Comparison of ENCODE assay signal across 8 mouse cellular contexts in the genomic region with DNA sequence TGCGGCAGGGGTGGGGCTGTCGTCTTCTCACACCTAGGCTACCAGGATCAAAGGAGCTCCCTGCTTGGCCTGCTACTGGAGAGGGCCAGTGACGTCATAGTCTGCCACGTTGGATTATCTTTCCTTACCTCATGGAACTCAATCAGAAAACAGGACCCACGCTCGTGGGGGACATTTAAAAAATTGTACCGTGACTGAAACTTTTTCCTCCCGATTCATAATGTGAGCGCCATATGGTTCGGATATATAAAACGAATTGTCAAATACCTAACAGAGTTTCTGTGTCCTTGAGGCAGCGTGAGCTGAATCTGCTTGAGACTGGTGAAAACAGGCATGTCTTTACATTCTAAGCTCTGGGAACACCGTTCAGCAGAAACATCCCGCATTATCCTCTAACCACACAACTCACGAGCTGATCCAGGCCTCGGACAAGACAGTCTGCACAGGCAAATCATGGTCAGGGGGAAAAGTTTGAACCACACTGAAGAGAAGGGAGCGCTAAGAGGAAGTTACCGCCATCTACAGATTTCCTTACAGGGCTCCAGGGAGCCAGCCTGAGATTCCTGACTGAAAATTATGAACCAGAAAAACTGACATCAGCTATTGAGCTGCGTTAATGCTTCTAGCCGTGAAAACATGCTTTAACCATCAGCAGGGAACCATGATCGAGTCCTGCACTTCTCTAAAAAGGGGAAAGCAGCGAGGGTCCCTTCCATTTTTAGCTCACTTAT. TPM values are rescaled to one million over a fixed set of nuclear protein-coding genes. Genes with fewer than 3 reads are reported as not detected.
DNase-seq lines count a peak whose midpoint lies in the region; ATAC-seq and TF ChIP-seq lines count a peak whose summit lies in the region.

No protein-coding gene starts in this region.

- no peak for DNase-seq in heart, adult 18-20 months
- DNase-seq in ZHBTc4 (ENCODE audit: low read depth, low spot score), result peak; percentile 40
- DNase-seq in frontal cortex, postnatal 36 days (ENCODE audit: low spot score in 2 of 2), result peak; percentile 52 to 59
- no peak for DNase-seq in liver, postnatal 0 days
- DNase-seq in skeletal muscle tissue, adult 2 months (ENCODE audit: low read depth, low spot score), result peak; percentile 79
- DNase-seq in adrenal gland, postnatal 36 days, result no peak
- no peak for DNase-seq in adrenal gland, adult 8-10 months

- H3K9me3 ChIP-seq in heart, embryonic 11.5 days (replicated peaks; ENCODE audit: control insufficient read depth, low read length), result no peaks in the 10 kb centered on the region
- H3K9me3 ChIP-seq in liver, postnatal 0 days (ENCODE audit: low read length), result no peaks in the 10 kb centered on the region

- 7% methylated on average over 22 of the region's 22 CpGs for WGBS in heart, embryonic 11.5 days (ENCODE audit: insufficient replicate concordance)
- WGBS in liver, postnatal 0 days (ENCODE audit: insufficient replicate concordance), result 9% methylated on average over 22 of the region's 22 CpGs

- no peaks in the 10 kb centered on the region for H3K36me3 ChIP-seq in heart, embryonic 11.5 days (ENCODE audit: control insufficient read depth, insufficient read depth, low read length)
- H3K36me3 ChIP-seq in liver, postnatal 0 days (replicated peaks; ENCODE audit: insufficient read depth, low read length), result no peaks in the 10 kb centered on the region

- ATAC-seq in heart, embryonic 11.5 days (replicated peaks; ENCODE audit: insufficient number of reproducible peaks, low FRiP score, low TSS enrichment), result no peak
- ATAC-seq in liver, postnatal 0 days, result no peak

- H3K4me3 ChIP-seq in heart, embryonic 11.5 days (ENCODE audit: low read depth, low read length), result peak overlapping the region; percentile 66
- H3K4me3 ChIP-seq in liver, postnatal 0 days (ENCODE audit: low read depth, low read length), result peak overlapping the region; percentile 45

- H3K9ac ChIP-seq in heart, embryonic 11.5 days (ENCODE audit: low read depth, low read length), result no peak overlapping the region
- H3K9ac ChIP-seq in liver, postnatal 0 days (replicated peaks), result no peak overlapping the region

- TF ChIP-seq EP300 in liver, postnatal 0 days (IDR thresholded peaks at IDR 0.05; ENCODE audit: low read depth), result no peak

- H3K27ac ChIP-seq in heart, embryonic 11.5 days (ENCODE audit: low read depth, low read length), result no peak overlapping the region
- no peak overlapping the region for H3K27ac ChIP-seq in liver, postnatal 0 days (ENCODE audit: low read depth)

- peaks cover 5% of the 10 kb centered on the region; the same call in 1 of the 2 replicates for H3K4me1 ChIP-seq in heart, embryonic 11.5 days (ENCODE audit: control insufficient read depth, insufficient read depth, low read length)
- H3K4me1 ChIP-seq in liver, postnatal 0 days (ENCODE audit: insufficient read depth), result no peaks in the 10 kb centered on the region; the same call in 1 of the 2 replicates

- peak overlapping the region; percentile 92 for H3K4me2 ChIP-seq in heart, embryonic 11.5 days
- H3K4me2 ChIP-seq in liver, postnatal 0 days (ENCODE audit: low read depth, low read length), result peak overlapping the region; percentile 68

- no peak for TF ChIP-seq CTCF in liver, postnatal 0 days (IDR thresholded peaks at IDR 0.05; ENCODE audit: low read depth)

- H3K27me3 ChIP-seq in heart, embryonic 11.5 days (ENCODE audit: control insufficient read depth, insufficient read depth, low read length), result peaks cover 45% of the 10 kb centered on the region
- peaks cover 29% of the 10 kb centered on the region for H3K27me3 ChIP-seq in liver, postnatal 0 days (ENCODE audit: insufficient read depth, low read length)

RNA-seq across cellular contexts. Expression of a gene that starts 1.4 kb away (rescaled TPM):
- polyA plus RNA-seq in heart, embryonic 11.5 days (2014; fragmentation: Nextera tagmentation; extraction: Ambion mirVana), result 0.54 and 0.74 TPM in 2 replicates
- under 1 TPM; 0.17 to 0.33 TPM for total RNA-seq in heart, adult 18-20 months (2021)
- polyA plus RNA-seq in liver, postnatal 0 days (2015; fragmentation: Nextera tagmentation; extraction: Ambion mirVana), result 0.31 and 0.44 TPM in 2 replicates
- total RNA-seq in adrenal gland, postnatal 36 days (2021), result 1 to 10 TPM in 1 of 2 experiments, under 1 TPM in 1; 0.66 to 1.1 TPM
- total RNA-seq in adrenal gland, adult 8-10 months (2022), result 1 to 10 TPM in 2 of 4 experiments, under 1 TPM in 2; 0.77 to 1.4 (median 0.92) TPM

Comparison
In these comparisons a context has a peak if more than half of its experiments do, and no peak if none do; other contexts are left out.
1. DNase-seq: peak in ZHBTc4 (single experiment), frontal cortex, postnatal 36 days (2 of 2) and skeletal muscle tissue, adult 2 months (single experiment); none in heart, adult 18-20 months (0 of 2), liver, postnatal 0 days (single experiment), adrenal gland, postnatal 36 days (0 of 2) and adrenal gland, adult 8-10 months (single experiment).